Mouse (Mus musculus) kidney, adult 2 months (tissue): ENCODE measurements around the gene Arl8b.

Source experiments
- CTCF ChIP-seq: fragments of 200-500 bp; conservative IDR thresholded peaks from 2 replicates; pipeline ENCODE4 v1.5.1; 2011; ENCODE audit warnings: low read depth, mild to moderate bottlenecking, control low read depth, low read length, moderate library complexity, mixed read lengths; ENCODE audit not compliant: insufficient read depth, insufficient read length
- POLR2A ChIP-seq: fragments of 200-500 bp; IDR thresholded peaks from one replicate; pipeline ENCODE4 v1.6.1; 2011; ENCODE audit warnings: low read depth, low read length, control low read depth

- no peak for TF ChIP-seq POLR2A
- no peak for TF ChIP-seq CTCF
Measured at GRCm38 (mm10) chr6:108755936-108756335, 27.0 kb upstream of the Arl8b start.
